Mouse (Mus musculus) mesoderm, embryonic 11.5 days (tissue): ENCODE results near the gene Wbp2.
A peak's percentile ranks its signal among the peaks of the same experiment; 100 is the strongest.

Source experiments
- DNase-seq: peaks from one replicate; pipeline ENCODE4 v3.0.0-alpha.2; 2012; ENCODE audit warnings: low read depth, low spot score

The Wbp2 gene

DNA sequence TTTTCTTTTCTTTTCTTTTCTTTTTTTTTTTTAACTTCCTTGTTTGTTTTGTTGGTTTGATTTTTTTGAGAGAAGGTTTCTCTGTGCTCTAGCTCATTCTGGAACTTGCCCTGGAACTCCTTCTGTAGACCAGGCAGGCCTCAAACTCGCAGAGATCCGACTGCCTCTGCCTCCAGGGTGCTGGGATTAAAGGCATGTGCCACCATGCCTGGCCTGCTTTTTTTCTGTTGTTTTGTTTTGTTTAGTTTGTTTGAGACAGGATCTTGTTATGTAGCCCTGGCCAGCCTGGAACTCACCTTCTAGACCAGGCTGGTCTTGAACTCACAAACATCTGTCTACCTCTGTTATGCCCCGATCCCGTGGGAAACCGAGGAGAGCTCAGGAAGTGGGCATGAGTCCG, 2.8 kb upstream of the Wbp2 start:
- no peak for DNase-seq

DNA sequence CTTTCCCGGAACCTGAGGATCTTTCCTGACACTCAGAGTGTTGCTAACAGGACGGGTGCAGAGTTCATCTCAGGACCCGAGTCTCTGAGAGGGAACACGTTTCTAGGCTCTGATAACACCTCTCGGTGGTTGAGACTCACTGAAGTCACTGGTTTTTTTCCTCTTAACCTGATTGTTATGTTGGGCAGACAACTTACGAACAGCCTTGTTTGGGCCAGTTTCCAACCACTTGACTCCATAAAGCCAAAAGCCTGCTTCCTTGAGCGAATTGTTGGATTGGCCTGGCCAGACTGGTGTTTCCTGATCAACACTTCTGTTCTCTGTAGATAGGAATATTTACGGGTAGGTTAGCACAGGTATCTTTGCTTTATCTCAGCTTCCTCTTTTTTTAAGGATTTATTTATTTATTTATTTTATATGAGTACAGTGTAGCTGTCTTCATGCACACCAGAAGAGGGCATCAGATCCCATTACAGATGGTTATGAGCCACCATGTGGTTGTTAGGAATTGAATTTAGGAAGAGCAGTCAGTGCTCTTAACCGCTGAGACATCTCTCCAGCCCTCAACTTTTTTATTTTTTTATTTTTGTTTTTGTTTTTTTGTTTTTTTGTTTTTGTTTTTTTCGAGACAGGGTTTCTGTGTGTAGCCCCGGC, 2.1 kb upstream of the Wbp2 start:
- no peak for DNase-seq

DNA sequence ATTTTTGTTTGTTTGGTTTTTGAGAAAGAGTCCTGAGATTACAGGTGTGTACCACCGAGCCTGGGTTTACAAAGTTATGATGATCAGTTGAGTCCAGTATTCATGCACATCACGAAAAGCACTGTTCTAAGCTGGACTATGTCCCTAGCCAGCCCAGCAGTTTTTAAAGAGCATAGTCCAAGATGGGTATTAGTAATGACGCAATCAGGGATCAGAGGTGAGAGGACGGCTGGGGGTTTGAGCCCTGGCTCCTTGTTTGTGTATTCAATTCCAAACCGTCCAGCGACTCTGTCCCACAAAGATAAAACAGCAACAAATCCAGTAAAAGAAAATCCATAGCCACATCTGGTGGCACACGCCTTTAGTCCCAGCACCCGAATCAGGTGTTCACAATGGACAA, 1.4 kb upstream of the Wbp2 start:
- no peak for DNase-seq

DNA sequence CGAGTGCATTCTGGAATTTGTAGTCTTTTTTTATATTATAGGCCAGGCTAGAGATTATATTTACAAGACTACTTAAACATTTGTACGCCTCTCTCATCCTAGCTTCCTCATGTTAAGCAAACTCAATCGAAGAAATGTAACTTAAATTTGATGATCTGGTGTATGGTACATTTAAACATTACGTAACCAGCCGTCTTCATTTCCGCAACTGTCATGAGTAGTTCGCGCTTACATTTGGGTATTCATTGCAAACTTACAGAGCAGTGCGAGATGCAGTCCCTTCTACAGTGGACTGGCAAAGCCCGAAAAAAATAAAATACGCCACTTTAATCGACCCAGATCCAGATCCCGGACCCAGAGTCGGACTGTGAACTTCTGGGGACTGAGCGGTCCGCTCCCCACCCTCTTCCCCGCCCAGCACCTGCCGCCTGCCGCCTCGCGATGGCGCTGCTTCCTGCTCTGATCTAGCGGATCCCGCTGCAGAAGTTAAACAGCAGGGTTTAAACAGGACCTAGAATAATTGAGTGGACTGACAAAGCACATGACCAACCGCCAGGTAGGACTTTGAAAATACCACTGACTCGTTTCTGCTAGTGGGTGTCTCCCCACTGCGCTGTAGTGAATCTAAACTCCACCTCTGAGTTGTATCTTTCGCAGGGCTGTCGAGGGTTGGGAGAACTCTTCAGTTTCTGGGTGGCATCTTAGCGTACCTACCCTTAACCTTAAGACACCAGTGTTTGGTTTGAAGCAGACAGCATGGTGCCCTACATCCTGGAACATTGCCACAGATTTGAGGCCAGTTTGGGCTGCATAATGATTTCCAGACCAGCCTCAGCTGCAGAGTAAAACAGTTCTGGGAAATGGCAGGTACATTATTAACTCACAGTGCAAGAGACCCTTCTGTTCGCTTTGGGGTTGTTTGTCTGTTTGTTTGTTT, 667 bp upstream of the Wbp2 start:
- DNase-seq: peak; percentile 89

GRCm38 (mm10) chr11:116084166-116084565, 2.6 kb downstream of the Wbp2 start:
- DNase-seq: no peak

DNA sequence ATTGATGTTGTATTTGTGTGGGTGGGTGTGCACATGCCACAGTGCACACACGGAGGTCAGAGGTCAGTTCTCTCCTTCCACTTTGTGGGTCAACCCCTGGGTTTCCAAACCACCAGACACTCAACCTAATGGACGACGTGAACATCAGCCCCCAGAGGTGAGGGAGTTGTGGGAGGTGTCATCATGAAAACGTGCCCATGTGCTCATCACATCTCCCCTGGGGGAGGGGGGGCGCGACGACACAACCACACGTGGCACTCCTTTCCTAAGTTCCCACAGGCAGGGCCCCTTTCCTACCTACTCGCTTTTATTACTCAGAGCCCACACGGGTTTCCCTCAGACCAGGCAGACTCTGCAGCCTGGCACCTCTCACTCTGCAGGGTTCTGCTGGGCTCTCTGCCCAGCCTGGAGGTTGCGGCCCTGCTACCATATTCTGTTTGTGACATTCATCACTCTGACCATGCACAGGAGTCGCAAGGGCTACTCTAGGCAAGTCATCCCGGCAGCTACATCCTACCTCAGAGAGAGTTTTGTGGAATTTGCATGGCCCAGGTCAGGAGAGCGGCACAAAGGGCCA, 3.6 kb downstream of the Wbp2 start:
- DNase-seq: no peak

- no peak for DNase-seq
Observed at GRCm38 (mm10) chr11:116081081-116081480, 5.7 kb downstream of the Wbp2 start.

GRCm38 (mm10) chr11:116079511-116079910, 7.3 kb downstream of the Wbp2 start:
- DNase-seq: no peak

DNA sequence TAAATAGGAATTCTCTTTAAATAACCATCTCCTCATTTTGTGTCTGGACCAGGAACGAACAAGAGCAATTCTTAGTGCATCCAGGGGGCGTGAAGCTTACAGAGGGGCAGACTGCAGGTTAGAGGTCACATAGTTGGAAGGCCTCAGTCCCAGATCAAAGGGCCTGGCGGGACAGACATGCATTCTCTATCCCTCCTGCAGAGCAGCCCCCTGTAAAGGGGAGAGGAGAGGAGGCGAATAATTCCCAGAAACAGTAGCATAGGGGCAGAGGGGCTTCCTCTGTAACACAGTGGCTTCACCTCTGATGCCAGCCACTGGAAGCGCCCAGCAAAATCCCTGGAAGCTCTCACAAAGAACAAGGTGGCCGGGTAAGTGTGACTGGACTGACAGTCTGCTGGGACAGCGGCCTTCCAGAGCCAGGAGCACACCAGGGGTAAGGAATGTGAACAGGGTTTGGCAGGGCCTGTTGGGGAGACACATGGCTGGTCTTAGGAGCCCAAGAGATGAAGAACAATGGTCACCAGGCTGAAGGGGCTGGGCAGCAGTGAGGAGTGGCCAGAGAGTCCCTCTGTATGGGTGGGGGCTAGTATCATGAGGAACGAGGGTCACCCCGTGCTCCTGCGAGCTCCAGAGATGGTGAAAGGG, 8.0 kb downstream of the Wbp2 start:
- DNase-seq: peak; percentile 68

GRCm38 (mm10) chr11:116078221-116078620, 8.6 kb downstream of the Wbp2 start:
- DNase-seq: peak; percentile 52

DNA sequence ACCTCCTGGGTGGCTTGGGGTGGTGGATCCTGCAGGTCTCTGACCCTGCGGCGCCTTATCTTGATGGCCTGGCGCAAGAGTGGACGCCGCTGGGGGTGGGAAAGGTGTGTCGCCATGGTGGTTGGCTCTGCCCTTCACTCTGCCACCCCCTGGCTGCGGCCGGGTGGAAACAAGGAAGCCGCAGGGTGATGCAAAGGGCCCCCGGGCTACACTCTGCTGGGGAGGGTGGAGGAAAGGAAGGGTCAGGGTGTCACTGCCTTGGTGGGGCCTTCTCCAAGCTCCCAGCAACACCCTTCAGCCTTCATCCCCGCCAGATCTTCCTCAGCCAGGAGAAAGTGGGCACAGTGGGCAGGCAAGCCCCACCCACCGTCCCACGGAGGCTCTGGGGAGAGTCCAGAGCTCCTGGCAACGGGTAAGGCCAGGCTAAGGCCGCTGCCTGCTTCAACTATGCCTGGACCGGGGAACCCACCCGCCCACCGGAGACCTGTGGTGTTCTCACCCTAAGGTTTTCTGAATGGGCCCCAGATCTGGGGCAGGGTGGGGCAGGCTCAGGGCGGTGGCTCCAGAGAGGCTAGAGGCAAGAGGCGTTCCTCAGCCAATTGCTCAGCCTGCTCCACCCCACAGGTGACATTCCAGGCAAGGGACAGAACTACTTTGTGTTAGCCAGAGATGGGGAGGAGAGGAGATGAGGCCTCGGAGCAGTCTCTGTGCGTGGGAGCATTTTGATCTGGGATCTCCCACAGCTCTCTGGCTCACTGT, 9.2 kb downstream of the Wbp2 start, which contains the start of gene Unc13d:
Gene Unc13d (minus strand): TSS at position 516 of the 759 bp plus-strand sequence.
- no peak for DNase-seq

- DNase-seq: no peak
Observed at GRCm38 (mm10) chr11:116076836-116077235, 10.0 kb downstream of the Wbp2 start.

DNA sequence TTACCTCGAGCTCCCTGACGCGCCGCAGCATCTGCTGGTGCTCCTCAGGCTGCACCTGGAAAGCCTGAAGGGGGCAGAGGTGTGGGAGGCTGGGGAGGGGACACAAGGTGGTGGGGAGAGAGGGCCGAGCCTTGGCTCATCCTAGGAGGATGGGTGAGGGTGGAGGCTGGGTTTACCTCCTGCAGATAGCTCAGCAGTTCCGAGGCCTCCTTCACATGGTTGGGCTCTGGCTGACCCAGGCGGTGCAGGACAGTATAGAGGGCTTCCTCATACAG, 10.6 kb downstream of the Wbp2 start:
- no peak for DNase-seq

DNA sequence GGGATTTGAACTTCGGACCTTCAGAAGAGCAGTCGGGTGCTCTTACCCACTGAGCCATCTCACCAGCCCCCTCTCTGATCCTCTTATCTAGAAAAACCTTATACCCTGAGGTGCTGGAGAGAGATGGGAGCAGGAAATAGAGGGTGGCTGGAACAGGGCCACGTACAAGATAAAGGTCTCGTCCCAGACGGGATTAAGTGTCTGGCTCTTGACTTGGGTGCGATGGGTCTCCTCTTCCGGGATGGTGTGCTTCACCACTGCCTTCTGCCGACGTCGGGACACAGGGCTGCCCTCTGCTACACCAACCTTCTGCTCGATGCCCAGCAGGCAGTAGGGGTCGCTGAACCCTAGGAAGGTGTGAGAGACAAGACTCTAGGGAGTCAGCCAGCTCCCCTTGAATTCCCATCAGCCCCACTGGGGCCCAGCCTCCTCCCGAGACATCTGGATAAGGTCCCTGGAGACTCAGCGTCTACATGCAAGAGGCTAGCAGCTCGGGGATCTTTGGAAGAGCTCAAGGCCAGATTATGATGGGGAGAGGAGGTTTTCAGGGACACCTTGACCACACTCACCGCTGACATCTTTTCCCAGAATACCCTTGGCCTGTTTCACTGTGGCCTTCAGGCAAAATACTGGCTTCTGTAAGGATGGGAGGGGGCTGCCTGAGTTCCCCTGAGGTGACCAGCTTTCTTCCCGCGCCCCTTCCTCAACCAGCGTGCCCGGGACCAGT, 11.1 kb downstream of the Wbp2 start:
- no peak for DNase-seq

DNA sequence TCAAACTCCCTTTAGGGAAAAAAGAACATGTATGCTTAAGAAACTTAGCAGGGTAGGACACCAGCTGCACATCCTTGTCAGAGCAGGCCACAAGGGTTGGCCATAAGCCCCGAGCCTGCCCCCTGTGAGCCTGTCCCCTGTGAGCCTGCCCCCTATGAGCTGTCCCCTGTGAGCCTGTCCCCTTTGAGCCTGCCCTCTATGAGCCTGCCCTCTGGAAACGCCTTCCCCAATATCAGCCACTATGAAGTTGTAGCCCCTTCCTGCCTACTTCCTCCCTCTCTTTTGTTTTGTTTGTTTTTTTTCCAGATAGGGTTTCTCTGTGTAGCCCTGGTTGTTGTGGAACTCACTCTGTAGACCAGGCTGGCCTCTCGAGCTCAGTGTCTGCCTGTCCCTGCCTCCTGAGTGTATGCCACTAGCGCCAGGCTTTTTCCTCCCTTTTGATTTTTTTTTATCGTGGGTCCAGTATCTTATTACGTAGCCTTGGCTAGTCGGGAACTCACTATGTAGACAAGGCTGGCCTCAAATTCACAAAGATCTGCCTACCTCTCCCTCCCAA, 12.3 kb downstream of the Wbp2 start:
- DNase-seq: no peak

GRCm38 (mm10) chr11:116072608-116073007, 14.2 kb downstream of the Wbp2 start:
- DNase-seq: no peak

GRCm38 (mm10) chr11:116071510-116071909, 15.3 kb downstream of the Wbp2 start:
- no peak for DNase-seq

- DNase-seq: no peak
Observed at GRCm38 (mm10) chr11:116065345-116065744, 21.4 kb downstream of the Wbp2 start.

DNA sequence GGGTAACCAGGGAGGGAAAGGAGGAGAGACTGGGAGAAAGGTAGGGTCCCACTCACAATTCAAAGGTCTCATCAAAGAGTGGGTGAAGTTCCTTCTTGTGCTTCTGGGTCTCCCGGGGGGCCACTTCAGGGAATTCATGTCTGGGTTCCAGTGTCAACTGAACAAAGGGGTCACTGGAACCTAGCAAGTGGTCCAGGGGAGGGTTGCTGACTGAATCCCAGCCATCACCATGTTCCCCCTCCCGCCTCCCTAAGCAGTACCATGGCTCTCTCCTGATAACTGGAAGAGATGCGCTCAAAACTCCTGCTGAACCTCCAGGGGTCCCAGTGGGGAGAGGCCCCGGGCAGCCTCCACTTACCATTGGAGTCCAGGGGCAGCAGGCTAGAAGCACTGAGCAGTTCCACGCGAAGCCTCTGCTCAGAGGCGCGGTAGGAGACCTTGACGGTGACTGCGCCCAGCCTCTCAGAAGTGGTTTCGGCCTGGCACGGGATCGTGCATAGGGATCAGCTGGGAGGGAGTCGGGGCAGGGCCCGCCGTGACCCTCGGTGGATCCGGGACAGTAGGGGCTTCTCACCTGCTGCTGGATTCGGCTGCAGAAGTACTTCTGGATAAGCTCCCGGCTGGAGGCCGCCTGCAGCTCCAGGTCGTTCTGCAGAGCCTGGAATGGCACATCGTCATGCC, 22.5 kb downstream of the Wbp2 start:
- DNase-seq: no peak

- DNase-seq: no peak
Observed at GRCm38 (mm10) chr11:116063562-116063961, 23.2 kb downstream of the Wbp2 start.
